Mouse (Mus musculus): ENCODE results near the gene Rbfox3. TPM values are rescaled to one million over a fixed set of nuclear protein-coding genes. Genes with fewer than 3 reads are reported as not detected.

Gene Rbfox3
- polyA plus RNA-seq, 1 experiment from 2014 or later: 0.60 TPM

DNA sequence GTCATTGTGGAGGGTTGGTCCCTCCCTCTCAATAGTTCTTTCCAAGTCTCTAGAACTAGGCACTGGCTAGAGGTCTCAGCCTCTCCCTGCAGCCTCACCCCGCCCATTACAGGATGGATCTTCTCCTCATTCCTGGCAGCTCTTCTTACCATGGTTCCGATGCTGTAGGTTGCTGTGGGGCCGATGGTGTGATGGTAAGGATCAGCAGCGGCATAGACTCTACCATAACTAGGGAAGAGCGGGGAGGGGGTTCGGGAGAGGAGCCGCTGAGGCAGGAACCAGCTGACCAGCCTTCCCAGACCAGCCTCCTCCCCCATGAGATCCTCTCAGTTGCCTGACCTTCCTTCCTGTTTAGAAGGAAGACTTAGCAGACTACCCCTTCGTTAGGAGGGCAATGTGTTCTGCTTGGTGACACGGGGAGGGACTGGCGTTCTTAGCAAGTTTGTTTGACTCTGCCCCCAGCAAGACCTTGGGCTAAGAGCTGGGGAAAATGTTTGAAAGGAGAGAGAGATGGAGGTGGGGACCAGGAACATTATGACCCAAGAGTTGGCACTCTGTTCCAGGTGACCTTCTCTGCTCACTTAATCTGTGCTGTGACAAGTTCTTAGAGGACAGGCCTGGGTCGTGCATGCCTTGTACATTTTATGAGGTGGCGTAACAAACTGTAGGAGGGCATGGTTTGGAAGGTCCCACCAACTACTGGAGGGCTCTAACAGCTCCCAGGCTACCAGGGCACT, 417.2 kb downstream of the Rbfox3 start:
- WGBS: 73% methylated on average over 12 of the region's 12 CpGs
- Histone ChIP-seq H3K36me3 (no peaks in the 10 kb centered on the region), H3K27me3 (ENCODE audit: insufficient read depth, poor library complexity, severe bottlenecking) (peaks cover 38% of the 10 kb centered on the region), H3K9me3 (no peaks in the 10 kb centered on the region), H3K27ac (peak overlapping the region; percentile 19; the same call in 1 of the 2 replicates), H3K4me1 (peaks cover 38% of the 10 kb centered on the region), H3K4me3 (no peak overlapping the region)
- DNase-seq (ENCODE audit: low spot score): no peak

DNA sequence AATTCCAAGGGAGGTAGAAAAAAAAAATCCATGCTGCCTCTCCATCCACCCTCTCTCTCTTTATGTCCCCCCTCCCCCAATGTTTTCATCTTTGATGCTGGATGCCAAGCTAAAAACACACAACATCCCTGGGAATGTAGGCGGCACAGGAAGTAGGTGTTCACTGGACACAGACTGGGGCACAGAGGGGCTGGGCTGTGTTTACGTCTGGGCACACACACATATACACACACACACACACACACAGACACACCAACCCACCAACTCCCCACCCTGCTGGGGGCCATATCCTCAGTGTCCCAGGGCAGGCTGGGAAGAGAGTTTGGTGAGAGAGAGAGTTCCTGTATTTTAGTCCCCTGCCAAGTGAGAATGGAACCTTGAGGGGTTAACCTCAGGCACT, 417.9 kb downstream of the Rbfox3 start:
- Histone ChIP-seq H3K27me3 (ENCODE audit: insufficient read depth, poor library complexity, severe bottlenecking) (peaks cover 31% of the 10 kb centered on the region), H3K4me1 (peaks cover 33% of the 10 kb centered on the region), H3K27ac (no peak overlapping the region; the same call in 1 of the 2 replicates), H3K4me3 (no peak overlapping the region), H3K36me3 (no peaks in the 10 kb centered on the region), H3K9me3 (no peaks in the 10 kb centered on the region)
- no peak for DNase-seq (ENCODE audit: low spot score)
- WGBS: 74% methylated on average over 2 of the region's 2 CpGs

DNA sequence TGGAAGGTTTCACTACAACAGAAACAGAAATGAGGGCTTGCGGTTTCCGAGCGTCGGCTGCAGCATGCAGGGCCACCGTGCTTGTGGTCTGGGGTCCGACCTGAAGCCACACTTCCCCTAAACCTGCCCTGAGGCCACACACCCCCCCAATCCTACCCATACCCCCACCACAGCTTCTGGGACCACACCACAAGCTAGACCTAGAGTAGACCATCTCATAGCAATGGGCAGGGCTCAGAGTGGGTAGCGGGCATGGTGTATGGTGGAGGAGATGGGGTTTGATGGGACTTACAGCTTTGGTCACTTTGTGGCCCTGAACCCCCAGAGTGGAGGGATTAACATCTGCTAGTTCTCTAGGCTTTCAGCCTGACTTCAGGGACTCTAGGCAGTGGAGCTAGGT, 420.2 kb downstream of the Rbfox3 start:
- H3K4me1 ChIP-seq: peaks cover 32% of the 10 kb centered on the region
- H3K27me3 ChIP-seq (ENCODE audit: insufficient read depth, poor library complexity, severe bottlenecking): peaks cover 29% of the 10 kb centered on the region
- DNase-seq (ENCODE audit: low spot score): no peak
- H3K9me3 ChIP-seq: no peaks in the 10 kb centered on the region
- no peak overlapping the region for H3K27ac ChIP-seq
- no peak overlapping the region for H3K4me3 ChIP-seq
- WGBS: 85% methylated on average over 7 of the region's 7 CpGs
- peaks cover 11% of the 10 kb centered on the region for H3K36me3 ChIP-seq

DNA sequence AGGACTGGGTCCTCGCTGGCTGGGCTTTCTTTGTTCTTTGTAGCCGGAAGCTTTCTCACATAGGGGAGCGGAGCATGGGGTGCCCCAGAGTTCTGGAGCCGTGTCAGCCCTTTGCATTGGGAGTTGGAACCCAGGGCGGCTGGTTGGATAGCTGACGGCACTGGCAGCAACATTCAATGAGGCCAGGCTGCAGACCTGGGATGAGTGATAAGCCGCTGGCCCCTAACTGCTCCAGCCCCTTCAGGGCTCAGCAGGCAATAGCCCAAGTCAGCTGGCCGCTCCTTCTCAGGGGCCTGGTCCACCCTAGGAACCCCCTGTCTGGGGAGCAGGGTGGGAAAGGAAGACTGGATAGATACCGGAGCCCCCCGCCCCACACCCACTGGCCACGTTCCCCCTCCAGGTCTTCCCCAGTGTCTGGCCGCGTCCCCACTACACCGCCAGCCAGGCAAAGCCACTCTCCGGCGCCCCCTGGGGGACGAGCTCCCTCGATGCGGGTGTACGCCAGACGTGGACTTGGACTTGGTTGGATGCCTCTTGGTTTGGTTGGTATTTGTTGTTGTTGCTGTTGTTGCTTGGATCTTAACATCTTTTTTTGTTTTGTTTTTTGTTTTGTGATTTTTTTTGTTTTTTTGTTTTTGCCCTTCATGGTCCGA, 420.7 kb downstream of the Rbfox3 start:
- Histone ChIP-seq H3K4me3 (peak overlapping the region; percentile 37), H3K27me3 (ENCODE audit: insufficient read depth, poor library complexity, severe bottlenecking) (peaks cover 35% of the 10 kb centered on the region), H3K27ac (peak overlapping the region; percentile 9; the same call in 1 of the 2 replicates), H3K9me3 (no peaks in the 10 kb centered on the region), H3K36me3 (peaks cover 16% of the 10 kb centered on the region), H3K4me1 (peaks cover 34% of the 10 kb centered on the region)
- WGBS: 17% methylated on average over 22 of the region's 22 CpGs
- DNase-seq (ENCODE audit: low spot score): peak; percentile 88

DNA sequence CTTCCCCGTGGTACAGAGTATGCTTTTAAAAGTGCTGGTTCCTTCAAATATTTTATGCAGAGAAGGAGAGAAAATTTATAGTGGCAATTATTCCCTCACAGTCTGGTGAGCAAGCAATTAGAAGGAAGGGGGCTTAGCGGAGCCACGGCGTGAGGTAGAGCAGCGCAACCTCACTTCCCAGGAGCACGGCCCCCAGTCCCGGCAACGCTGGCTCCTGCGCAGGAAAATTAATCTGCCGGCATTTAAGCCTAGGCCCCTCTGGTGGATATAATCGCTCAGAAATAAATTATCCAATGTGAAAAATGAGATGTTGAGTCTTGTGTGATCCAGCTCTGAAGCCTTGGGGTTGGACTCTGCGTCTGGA, 422.5 kb downstream of the Rbfox3 start:
- H3K4me1 ChIP-seq: peaks cover 37% of the 10 kb centered on the region
- peaks cover 33% of the 10 kb centered on the region for H3K36me3 ChIP-seq
- no peak for DNase-seq (ENCODE audit: low spot score)
- H3K27ac ChIP-seq: no peak overlapping the region
- H3K9me3 ChIP-seq: no peaks in the 10 kb centered on the region
- H3K27me3 ChIP-seq (ENCODE audit: insufficient read depth, poor library complexity, severe bottlenecking): peaks cover 40% of the 10 kb centered on the region
- 86% methylated on average over 12 of the region's 12 CpGs for WGBS
- no peak overlapping the region for H3K4me3 ChIP-seq

DNA sequence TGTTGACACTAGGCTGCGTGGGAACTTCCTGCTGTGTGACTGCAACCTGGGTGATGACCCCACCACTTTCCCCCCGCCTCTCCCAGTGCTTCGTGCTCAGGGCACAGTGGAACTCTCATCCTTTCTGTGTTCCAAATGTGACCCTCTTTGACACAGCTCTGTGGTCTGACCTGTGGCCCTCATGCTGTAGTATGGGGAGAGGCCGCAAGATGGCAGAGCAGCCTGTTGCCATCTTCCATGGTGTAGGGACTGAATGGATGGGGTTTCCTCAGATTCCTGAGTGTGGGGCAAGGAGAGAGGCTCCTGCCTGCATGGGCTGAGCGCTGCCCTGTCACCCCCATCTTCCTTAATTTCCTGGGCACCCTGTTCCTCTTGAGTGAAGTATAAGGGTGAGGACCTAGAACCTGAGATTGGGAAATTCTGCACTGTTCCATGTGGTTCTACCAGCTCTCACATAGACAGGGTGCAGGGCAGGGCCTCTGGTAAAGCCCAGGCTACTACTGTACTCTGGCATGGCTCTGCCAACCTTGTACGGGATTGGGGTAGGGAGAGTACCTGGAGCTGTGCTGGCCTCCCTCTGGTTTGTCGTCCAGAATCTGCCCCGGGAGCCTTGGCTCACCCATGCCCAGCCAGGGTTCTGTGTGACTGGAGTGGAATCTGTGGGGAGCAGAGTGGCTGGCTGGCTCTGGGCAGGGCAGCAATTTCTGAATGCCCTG, 423.0 kb downstream of the Rbfox3 start:
- Histone ChIP-seq H3K27ac (no peak overlapping the region), H3K4me3 (no peak overlapping the region), H3K36me3 (peaks cover 33% of the 10 kb centered on the region), H3K27me3 (ENCODE audit: insufficient read depth, poor library complexity, severe bottlenecking) (peaks cover 40% of the 10 kb centered on the region), H3K4me1 (peaks cover 32% of the 10 kb centered on the region), H3K9me3 (no peaks in the 10 kb centered on the region)
- WGBS: 67% methylated on average over 8 of the region's 8 CpGs
- DNase-seq (ENCODE audit: low spot score): no peak

DNA sequence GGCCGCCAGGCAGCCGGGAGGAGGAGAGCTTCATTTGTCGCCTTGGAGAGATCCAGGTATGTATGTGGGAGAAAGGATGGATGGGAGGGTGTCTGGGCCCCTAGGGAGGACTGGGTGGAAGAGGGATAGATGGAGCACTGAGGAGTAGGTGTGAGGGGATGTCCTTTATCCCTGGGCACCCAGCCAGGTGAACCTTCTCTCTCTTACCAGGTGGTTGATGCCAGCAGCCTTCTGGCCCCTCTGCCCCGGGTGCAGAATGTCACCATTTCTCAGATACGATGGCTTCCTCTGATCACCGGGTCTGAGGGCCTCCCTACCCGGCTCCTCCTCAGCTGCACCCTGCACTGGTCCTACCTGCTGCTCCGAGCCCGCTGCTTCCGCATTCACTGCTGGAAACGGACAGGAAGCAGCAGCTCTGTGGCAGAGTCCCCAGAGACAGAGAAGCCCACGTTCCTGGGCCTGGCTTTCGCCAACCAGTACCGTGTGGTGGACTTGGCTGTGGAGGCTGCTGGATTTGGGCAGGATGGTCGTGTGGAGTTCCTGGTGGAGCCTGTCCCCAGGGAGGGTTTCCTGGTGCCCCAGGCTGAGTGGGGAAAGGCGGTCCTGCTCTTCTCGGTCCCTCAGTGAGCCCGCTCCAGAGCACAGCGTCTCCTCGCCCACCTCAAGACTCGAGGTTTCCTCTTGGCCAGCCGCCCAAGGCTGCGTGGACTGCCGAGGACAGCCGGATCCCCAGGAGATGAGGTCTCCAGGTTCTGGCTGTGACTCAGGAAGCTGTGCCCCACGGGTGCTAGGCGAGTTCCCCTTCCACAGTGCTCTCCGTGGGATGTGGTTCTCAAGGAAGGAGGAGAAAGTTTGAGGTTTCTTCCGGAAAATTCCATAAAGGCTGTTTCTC, 424.3 kb downstream of the Rbfox3 start:
- Histone ChIP-seq H3K36me3 (peaks cover 36% of the 10 kb centered on the region), H3K27ac (no peak overlapping the region), H3K9me3 (no peaks in the 10 kb centered on the region), H3K27me3 (ENCODE audit: insufficient read depth, poor library complexity, severe bottlenecking) (peaks cover 40% of the 10 kb centered on the region), H3K4me1 (peaks cover 32% of the 10 kb centered on the region), H3K4me3 (no peak overlapping the region)
- 86% methylated on average over 29 of the region's 29 CpGs for WGBS
- no peak for DNase-seq (ENCODE audit: low spot score)

DNA sequence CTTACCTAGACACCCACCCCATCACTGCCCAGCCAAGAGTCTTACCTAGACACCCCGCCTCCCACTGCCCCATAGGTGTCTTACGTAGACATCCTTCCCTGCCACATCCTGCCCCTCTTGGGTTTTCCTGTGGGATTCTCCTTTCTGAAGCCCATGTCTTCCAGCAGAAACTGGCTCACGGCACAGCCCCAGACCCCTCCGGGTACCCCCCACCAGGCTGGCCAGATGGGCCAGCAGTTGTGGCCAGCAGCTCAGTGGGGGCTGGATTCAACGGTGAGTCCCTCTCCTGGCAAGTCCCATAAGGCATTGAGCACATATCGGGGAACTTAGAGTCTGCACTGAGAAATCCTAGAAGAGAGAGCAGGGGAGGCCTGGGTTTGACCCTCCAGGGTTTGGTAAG, 425.1 kb downstream of the Rbfox3 start:
- peaks cover 37% of the 10 kb centered on the region for H3K4me1 ChIP-seq
- peaks cover 38% of the 10 kb centered on the region for H3K36me3 ChIP-seq
- no peak overlapping the region for H3K27ac ChIP-seq

DNA sequence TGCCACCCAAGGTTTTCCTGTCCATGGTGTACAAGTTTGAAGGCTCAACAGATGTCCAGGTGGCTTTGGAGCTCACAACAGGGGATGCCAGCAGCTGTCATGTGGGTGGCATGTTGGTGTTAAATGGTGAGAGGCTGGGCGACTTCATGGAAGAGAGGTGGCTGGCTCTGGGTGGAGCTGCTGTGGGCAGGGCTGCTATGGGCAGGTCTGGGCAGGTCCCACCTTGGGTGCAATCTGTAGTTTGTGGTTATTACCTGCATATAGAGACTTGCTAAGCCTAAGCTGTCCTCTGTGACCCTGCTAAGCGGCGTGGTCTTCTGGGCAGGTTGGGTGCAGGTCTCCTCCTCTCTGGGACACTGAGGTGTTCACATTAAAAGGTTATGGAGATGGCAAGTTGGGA, 425.6 kb downstream of the Rbfox3 start:
- H3K36me3 ChIP-seq: peaks cover 42% of the 10 kb centered on the region
- WGBS: 85% methylated on average over 3 of the region's 3 CpGs

More for the DNA sequence above, 425.1 kb downstream of the Rbfox3 start:
- no peak for DNase-seq (ENCODE audit: low spot score)
- Histone ChIP-seq H3K4me3 (no peak overlapping the region), H3K27me3 (ENCODE audit: insufficient read depth, poor library complexity, severe bottlenecking) (peaks cover 40% of the 10 kb centered on the region), H3K9me3 (no peaks in the 10 kb centered on the region)
- 75% methylated on average over 6 of the region's 6 CpGs for WGBS

DNA sequence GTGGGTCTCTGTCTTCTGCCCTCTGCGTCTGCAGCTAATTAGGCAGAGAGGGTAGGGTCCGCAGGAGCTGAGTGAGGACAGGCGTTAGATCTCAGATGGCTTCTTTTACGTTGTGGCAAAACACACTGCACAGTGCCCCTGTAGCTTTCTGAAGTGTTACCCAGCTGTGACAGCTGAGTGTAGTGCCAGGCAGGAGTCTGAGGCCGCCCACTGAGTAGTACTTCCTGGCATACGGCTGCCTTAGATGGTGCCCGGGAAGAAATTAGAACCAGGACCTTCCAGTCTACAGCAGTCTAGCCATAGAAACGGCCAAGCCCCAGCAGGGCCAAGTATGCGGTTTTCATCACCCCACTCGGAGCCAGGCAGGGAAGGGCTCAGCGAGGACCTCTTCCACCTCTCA, 426.1 kb downstream of the Rbfox3 start:
- WGBS: 61% methylated on average over 11 of the region's 11 CpGs
- peaks cover 42% of the 10 kb centered on the region for H3K36me3 ChIP-seq
- no peak overlapping the region for H3K27ac ChIP-seq
- no peak for DNase-seq (ENCODE audit: low spot score)
- H3K4me1 ChIP-seq: peaks cover 33% of the 10 kb centered on the region
- no peak overlapping the region for H3K4me3 ChIP-seq
- no peaks in the 10 kb centered on the region for H3K9me3 ChIP-seq
- peaks cover 39% of the 10 kb centered on the region for H3K27me3 ChIP-seq (ENCODE audit: insufficient read depth, poor library complexity, severe bottlenecking)

More for the DNA sequence above, 425.6 kb downstream of the Rbfox3 start:
- no peak overlapping the region for H3K4me3 ChIP-seq
- peaks cover 37% of the 10 kb centered on the region for H3K4me1 ChIP-seq
- peaks cover 40% of the 10 kb centered on the region for H3K27me3 ChIP-seq (ENCODE audit: insufficient read depth, poor library complexity, severe bottlenecking)
- H3K27ac ChIP-seq: no peak overlapping the region
- no peaks in the 10 kb centered on the region for H3K9me3 ChIP-seq
- no peak for DNase-seq (ENCODE audit: low spot score)

DNA sequence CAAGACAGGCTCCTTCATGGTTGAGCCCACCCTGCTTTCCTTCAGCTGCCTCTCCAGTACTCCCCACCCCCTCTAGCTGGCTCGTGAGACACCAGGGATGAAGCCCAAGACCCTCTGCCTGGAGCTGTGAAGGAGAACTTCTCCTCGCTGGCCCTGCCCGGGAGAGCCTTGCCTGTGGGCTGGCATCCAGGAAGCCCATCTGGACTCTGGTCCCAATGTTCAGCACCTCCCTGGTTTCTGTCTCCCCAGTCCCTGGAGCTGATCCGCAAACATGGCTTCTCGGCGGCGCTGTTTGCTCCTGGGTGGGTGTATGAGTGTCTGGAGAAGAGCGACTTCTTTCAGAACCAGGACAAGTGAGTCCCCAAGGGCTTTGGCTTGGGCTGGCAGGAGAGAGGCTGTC, 427.2 kb downstream of the Rbfox3 start:
- Histone ChIP-seq H3K36me3 (peaks cover 45% of the 10 kb centered on the region), H3K4me1 (peaks cover 26% of the 10 kb centered on the region)
- whole genome bisulfite sequencing: 74% methylated on average over 8 of the region's 8 CpGs

DNA sequence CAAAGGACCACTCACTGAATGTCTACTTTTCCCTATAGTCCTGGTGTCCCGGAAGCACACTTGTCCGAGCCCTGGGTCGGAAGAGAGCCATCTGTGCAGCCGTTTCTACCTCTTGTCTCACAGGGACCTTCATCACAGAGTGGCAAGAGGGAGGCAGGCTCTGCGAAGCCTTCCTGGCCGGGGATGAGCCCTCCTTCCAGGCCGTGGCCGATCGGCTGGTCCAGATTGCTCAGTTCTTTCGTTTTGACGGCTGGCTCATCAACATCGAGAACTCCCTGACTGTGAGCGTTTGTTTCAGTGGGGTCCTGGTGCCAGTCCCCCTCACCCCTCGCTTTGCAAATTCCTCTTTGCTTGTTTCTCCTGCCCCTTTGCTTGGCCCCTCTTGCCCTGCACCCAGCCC, 429.6 kb downstream of the Rbfox3 start:
- Histone ChIP-seq H3K4me3 (no peak overlapping the region), H3K36me3 (peaks cover 37% of the 10 kb centered on the region), H3K4me1 (peaks cover 37% of the 10 kb centered on the region), H3K9me3 (no peaks in the 10 kb centered on the region), H3K27me3 (ENCODE audit: insufficient read depth, poor library complexity, severe bottlenecking) (0 out of 2 replicates have a peak, but pooled peaks cover 18% of the 10 kb centered on the region), H3K27ac (no peak overlapping the region; the same call in 1 of the 2 replicates)
- DNase-seq (ENCODE audit: low spot score): no peak
- 88% methylated on average over 14 of the region's 14 CpGs for WGBS

More for the DNA sequence above, 427.2 kb downstream of the Rbfox3 start:
- Histone ChIP-seq H3K27me3 (ENCODE audit: insufficient read depth, poor library complexity, severe bottlenecking) (peaks cover 29% of the 10 kb centered on the region; the same call in 1 of the 2 replicates), H3K27ac (no peak overlapping the region), H3K9me3 (no peaks in the 10 kb centered on the region), H3K4me3 (no peak overlapping the region)
- no peak for DNase-seq (ENCODE audit: low spot score)

Measured in heart, embryonic 10.5 days (tissue).